Mouse (Mus musculus) C2C12 (cell line): ENCODE measurements at regions not wholly inside any gene's neighbourhood (a gene's known extent, or its start where the extent isn't known, plus 50 kb on each side); places are given as distances from the start of the nearest gene placed in this dataset.

ENCODE experiments used
- CEBPB ChIP-seq: IDR thresholded peaks from one replicate; pipeline ENCODE4 v1.6.1; 2011; ENCODE audit warnings: low read depth, mild to moderate bottlenecking, control low read depth, moderate library complexity
- CTCF ChIP-seq: IDR thresholded peaks from one replicate; pipeline ENCODE4 v1.5.1; 2011; ENCODE audit not compliant: control insufficient read depth, insufficient read depth, insufficient read length
- MAX ChIP-seq: IDR thresholded peaks from one replicate; pipeline ENCODE4 v1.6.1; 2011; ENCODE audit warnings: mild to moderate bottlenecking, control low read depth
- MYOD1 ChIP-seq: IDR thresholded peaks from one replicate; pipeline ENCODE4 v1.6.1; 2011; ENCODE audit warnings: low read depth; ENCODE audit not compliant: control insufficient read depth, insufficient read length
- MYOG ChIP-seq: IDR thresholded peaks from one replicate; pipeline ENCODE4 v1.6.1; 2011; ENCODE audit not compliant: control insufficient read depth, insufficient read length; ENCODE audit errors: extremely low read depth
- USF1 ChIP-seq: IDR thresholded peaks from one replicate; pipeline ENCODE4 v1.6.1; 2011; ENCODE audit warnings: low read depth, mild to moderate bottlenecking, control low read depth, moderate library complexity

GRCm38 (mm10) chr12:35833285-35833684 lies 92.1 kb upstream of the Agr3 start:
- TF ChIP-seq CTCF, result no peak
- no peak for TF ChIP-seq MYOD1
- TF ChIP-seq USF1, result no peak
- no peak for TF ChIP-seq MYOG
- peak; percentile 50 for TF ChIP-seq MAX
- TF ChIP-seq CEBPB, result peak; percentile 91
